Mouse (Mus musculus) adrenal gland, postnatal 14 days (tissue): Measurements from ENCODE around the gene Mtx2. TPM values are rescaled to one million over a fixed set of nuclear protein-coding genes. Genes with fewer than 3 reads are reported as not detected.
A peak's percentile ranks its signal among the peaks of the same experiment; 100 is the strongest.

Experiments used
- DNase-seq: peaks from one replicate; pipeline ENCODE4 v3.0.0; 2021; ENCODE audit warnings: mixed read lengths
- long read RNA-seq, 2 experiments: library from polyadenylated mRNA; stranded (forward); transcript quantifications; one replicate each; pipeline ENCODE4 v2.0.0; 2021
- total RNA-seq: library from RNA; stranded (reverse); gene quantifications from 2 replicates; pipeline ENCODE4 v1.2.3, GENCODE M21; 2021

The Mtx2 gene
- 99.7 and 107 TPM in 2 replicates for total RNA-seq
- long read RNA-seq, experiment 1, transcript Mtx2-201 (10 exons, 2,950 nt): major isoform, 177 of 193 reads
- long read RNA-seq, experiment 1, partial matches to known transcripts: 1 of 193 reads
- long read RNA-seq, experiment 1, other reads (novel, unspliced or antisense): 14 of 193 reads
- long read RNA-seq, experiment 2, transcript Mtx2-201 (10 exons, 2,950 nt): major isoform, 106 of 116 reads
- long read RNA-seq, experiment 2, partial matches to known transcripts: 0 of 116 reads
- long read RNA-seq, experiment 2, other reads (novel, unspliced or antisense): 9 of 116 reads

DNA sequence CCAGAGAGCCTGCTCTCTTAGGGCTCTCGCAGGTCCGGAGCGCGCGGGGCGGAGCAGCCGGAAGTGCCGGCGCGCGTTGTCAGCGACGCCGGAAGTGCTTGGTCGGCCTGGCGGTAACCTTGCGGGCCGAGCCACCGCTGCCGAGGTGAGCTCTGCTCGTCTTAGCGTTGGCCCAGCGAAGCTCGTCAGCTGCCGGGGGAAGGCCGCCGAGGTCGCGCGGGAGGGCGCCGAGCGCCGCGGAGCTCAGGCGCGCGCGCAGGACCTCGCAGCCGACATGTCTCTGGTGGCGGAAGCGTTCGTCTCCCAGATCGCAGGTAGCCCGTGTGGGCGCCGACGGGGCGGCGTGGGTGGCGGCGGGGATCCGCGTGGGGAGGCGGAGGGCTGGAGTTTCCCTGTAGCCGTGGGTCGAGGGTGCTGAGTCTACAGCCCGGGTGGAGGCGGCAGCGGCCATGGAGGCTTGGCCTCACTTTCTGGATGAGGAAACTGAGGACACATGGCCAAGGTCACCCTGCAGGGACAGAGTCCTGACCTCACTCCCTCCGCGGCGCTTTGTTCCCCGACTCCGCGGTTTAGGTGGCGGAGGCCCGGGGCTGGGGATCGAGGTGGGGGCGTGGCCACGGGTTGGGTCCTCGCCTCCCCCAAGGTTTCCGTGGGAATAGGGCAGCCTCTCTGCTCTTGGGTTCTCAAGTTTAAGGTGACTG, at the start of gene Mtx2:
Gene Mtx2, plus strand, starts transcription at position 74 of the 701 bp plus-strand sequence.
- DNase-seq: peak; percentile 89

DNA sequence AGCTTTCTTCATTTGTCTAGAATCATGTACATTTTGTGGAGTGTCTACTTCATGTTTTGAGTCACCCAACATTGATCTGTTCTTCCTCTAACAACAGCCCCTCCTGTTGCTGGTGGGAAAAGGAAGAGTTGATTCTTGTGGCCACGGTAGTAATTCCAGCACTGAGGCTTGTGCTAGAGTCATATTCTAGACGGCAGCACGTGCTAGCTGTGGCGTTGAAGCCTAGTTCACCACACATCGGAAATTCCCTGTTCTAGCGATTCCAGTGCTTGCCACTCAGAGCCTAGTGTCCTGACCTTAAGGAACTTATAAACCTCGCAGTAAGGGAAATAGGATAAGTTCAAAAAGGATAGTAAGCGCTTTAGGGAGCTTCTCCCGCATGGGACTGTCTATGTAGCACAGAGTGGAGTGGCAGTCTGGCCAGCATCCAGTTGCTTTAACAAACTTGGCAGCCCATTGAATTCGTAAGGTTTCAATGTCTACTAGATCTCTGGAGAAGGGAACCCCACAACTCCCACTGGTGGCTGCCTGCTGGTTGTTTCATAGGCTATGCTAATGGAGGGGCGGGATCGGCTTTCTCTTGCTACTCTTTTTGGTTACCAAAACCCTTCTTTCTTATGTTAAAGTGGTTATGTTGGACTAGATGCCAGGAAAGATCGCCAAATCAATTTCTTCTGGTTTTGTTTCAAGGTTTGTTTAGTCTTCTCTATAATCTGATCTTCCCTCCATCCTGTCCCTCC, 47.9 kb upstream of the Mtx2 start:
- peak; percentile 15 for DNase-seq

DNA sequence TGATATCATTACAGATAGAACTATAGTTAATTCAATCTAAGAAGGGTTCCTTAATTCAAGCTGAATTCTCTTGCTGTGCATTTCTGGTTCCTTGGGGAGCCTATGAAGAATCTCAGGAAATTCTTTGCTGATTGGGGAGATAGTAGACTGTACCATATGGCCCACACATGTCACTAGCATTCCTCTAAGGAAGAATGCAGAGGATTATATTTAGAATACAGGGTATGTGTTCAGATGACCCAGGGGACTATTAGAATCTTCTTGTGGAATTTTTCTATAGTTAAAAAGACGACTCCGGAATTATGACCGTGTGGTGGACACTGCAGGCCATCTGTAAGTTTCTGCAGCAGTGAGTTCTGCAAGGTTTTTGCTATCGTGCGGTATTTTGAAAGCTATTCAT, 44.2 kb upstream of the Mtx2 start:
- DNase-seq: no peak

DNA sequence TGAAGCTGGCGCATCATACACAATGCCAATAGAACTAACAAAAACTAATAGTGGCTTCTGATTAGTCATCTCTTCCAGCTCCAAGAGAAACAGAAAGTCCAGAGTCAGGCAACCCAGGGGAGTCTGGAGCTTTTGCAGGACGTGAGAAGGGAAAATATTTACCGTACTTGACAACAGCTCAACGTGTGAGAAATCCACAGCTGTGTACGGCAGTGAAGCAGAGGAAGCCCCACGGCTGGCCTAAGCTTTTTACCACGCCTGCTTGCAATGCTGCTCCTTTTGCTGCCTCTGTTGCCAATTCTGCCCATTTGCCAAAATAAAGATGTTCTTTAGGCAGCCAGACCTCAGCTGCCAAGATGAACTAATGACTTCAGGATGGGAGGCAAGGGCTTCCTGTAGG, 30.1 kb upstream of the Mtx2 start:
- no peak for DNase-seq

DNA sequence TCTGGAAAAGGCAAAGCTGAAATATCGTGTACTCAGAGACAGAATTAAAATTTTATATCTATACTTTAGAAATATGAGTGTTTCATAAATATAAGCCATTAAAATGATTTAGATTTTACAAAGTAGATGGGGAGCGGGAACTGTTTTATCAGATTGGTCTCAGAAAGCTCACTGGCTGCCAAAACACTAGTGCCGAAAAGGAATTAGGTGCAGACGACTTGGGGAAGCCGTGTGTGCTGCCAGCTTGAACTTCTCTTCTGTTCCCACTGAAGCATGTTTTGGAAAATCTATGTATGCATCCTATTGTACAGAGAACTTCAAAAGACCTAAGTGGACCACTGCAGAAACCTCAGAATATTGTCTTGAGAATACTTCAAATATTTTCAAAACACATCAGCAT, 17.2 kb upstream of the Mtx2 start:
- DNase-seq: no peak

DNA sequence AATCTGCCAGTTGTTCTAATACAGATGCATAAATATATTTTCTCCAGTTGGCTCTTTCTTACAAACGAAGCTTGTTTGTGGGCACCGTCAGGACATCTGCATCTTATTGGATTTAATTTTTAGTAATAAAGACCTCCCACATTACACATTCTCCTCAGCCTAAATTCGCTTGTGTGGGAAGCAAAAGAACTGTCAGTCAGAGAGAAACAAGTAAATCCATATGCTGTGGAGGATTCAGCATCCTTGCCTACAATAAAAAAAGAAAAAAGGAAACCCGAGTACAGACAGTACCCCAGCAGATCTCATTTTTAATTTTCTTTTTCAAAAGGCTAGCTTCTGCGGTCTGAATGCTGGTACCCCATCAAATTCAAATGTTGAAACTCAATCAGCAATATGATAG, 2.9 kb upstream of the Mtx2 start:
- DNase-seq: no peak

DNA sequence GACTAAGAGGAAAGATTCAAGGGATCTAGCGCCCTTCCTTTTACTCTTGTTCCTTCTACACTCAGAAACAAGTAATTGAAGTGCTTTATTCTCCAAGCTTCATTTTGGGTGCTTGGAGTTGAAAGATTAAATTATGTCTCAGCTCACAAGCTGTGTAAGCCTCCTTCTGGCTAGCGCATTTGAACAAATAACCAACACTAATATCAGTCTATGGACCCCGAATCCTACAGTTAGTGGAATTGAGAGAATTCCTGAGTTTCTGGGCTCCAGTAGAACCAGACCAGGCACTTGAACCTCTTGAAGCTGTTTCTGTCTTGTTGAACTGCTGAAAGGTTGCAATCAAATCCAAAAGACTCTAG, 253 bp upstream of the Mtx2 start:
- no peak for DNase-seq

DNA sequence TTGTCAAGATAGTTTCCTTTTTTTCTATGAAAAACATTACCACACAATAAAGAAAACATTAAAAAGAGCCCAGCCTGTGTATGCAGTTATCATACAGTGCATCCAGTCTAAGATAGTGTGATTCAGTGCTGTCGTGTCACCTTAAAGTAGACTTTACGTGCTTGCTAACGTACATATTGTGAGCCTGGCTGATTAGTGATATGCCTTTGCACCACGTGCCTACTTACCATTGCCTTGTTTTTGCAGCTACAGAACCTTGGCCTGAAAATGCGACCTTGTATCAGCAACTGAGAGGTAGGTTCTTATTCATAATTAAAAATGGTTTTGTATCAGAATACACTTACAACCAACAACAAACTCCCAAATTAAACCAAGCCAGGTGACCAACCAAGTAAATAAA, 21.4 kb downstream of the Mtx2 start:
- no peak for DNase-seq

DNA sequence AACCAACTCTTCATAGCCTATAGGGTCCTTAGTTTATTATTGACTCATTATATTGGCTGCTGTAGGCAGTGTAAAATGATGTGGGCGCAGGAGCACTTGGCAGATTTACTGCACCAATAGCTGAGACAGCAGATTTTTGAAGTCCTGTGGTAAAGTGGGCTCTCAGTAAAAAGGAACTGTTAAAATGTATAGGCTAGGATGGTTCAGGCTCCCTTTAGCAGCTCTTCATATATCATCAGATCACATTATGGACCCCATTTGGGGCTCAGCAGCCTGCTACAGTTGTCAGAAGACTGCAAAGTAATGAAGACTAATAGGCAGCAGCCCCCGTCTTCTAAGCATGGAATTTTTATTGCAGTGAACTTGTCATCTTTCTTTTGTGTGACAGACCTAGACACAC, 21.9 kb downstream of the Mtx2 start:
- DNase-seq: no peak

DNA sequence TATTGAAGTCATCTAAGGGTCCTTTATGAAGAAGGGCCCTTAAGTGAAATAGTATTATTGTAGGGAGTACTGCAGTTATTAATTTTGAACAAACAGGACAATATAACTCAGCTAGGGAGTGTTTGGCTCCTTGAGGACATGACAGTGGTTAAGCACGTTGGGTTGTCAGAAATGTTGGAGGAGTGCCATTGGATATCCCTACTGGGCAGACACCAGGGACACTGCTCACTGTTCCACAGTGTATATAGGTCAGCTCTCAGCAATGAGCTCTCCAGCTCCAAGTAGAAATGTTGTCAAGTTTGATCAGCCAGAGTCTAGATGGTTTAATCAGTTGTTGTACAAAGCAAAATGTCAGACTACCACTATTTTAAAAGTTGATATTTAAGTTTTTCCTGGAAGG, 24.4 kb downstream of the Mtx2 start:
- DNase-seq: peak; percentile 13

DNA sequence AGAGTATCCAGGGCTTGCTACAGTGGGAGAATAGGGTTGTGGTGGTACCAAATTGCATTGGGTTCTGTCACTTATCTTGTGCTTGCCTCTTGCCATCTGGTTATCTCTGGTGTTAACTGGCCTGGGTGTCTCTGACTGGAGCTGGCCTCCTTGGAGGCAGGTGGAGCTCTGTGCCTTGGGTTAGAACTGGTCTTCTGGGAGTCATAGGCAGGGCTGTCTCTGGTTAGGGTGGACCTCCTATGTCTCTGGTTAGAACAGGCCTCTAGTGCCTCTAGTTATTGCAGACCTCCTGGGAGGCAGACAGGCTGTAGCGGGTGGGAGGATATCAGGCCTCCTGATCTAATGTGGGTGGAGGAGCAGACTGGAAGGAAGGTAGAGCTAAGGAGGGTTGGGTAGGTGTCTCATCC, 36.5 kb downstream of the Mtx2 start:
- no peak for DNase-seq

DNA sequence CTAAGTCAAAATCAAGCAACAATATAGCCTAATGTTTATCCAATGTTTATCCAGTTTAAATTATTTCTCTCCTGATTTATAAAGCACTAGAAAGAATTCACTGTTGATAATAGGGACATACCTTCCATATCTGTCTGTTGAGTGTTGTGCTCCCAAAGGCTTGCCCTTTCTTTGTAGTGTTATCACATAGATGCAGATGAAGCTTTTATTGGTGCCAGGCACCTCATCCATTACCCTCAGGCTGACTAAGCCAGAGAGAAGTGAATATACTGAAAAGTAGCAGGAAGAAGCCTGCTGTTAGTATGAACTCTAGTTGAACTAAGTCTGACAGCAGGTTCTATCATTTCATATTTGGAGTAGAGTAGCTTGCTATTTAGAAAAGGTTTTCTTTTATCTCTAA, 39.8 kb downstream of the Mtx2 start:
- no peak for DNase-seq

DNA sequence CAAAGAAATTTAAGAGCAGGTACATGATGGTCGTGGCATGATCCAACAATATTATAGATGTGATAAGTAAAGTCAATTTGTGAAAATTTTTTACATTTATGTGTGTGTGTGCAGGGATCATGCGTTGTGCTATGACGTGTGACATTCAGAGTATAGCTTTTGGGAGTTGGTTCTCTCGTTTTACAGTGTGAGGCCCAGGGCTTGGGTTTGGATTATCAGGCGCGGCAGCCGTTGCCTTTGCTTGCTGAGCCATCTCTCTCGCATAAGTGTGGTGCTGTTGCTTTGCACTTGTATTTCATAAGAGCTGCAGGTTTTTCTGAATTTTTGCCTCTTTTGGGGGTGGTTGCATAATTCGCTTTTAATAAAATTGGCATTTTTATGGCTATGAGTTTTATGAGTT, 48.4 kb downstream of the Mtx2 start:
- DNase-seq: no peak

DNA sequence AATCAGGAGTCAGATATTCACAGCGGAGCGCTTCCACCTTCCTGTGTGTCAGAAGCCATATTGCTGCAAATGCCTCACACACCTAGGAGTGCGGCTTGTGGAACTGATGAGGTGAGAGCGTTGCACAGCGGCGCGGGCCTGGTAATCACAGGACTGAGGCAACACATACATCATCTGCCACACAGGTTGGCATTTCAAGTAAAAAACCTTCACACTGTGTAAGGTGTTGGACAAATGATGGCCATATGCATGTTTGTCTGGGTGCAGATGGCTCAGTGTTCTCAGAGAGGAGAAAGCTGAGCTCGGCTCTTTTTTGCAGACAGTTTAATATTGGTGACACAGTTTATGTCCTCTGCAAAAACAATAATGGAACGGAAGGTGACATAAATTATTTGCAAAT, 58.8 kb downstream of the Mtx2 start:
- DNase-seq: no peak

DNA sequence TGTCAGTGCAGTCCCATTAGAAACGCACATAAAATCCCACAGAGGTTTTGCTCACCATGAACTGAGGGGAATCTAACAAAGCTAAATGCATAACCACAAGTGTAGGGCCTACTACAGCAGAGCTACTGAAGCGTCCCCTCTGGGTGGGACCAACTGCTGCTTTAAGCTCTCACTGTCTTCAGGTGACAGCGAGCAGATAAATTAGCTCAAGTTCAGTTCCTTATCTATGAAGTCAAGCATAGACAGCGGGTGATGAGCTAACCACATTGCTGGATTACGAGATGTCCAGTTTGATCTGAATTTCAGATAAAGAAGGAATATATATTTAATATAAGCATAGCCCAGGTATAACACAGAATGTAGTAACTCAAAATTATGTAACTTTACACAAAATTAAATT, 66.3 kb downstream of the Mtx2 start:
- no peak for DNase-seq

DNA sequence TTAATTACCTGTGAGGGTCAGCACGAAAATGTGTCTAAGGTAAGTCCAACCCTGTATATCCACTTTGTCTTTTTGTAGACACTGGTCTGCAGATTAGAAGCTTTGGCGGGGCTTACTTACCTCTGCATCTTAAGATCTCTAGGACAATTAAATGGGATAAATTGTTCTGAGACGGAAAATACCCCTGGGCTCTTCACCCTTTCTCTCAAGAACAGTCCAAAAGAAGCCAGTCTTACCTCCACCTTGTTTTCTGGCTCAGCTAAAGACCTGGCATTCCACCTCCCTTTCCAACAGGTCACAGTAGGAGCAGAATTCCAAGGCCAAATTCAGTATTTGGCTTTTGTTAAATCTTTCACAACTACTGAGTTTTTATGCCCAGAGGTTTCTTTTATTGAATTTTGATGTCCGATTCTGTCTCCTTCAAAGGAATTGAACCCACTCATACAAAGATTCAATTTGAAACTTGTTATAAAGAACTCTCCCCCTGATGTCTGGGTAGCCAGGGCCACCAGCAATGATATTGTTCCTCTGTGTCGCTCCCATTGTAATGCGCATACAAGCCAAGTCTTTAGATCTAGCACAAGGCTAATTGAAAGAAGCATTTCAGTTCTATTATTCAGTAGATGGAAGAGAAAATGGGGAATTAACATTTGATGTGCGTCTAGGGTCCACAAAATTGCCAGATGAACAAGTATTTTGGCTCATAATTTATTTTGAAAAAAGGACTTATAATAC, 67.4 kb downstream of the Mtx2 start:
- DNase-seq: no peak

DNA sequence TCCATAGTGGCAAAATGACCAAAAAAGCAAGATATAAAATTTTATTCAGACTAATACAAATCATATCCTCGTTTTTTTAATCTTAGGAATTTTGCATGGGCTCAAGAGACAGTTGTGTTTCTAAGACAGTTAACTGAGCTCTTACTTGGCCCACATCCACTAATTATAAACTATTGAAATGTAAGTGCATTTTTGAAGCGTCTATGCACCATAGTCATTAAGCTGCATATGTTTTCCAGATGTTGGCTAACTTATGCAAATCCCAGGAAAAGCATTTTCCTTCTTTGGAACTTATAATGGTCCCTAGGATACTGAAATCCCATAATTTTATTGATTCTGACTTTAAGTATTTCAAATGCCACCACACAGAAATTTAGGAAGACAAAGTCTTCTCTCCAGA, 68.5 kb downstream of the Mtx2 start:
- DNase-seq: no peak

DNA sequence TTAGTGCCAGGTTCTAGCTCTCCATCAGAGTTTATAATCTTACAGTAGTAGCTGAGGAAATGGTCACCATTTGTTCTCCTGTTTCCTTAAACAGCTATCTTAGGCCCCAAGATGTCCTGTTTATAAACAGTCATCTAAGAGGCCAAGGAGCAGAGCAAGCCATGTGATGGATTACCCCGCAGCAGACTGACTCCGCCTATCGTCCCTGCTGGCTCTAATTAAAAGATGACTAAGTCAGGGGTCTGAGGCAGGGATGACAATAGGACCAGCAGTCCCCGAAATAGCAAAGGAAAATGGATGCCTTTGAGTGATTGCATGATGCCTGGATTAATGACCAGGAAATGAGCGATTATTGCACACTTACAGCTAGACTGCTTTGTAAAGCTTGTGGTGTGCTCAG, 74.4 kb downstream of the Mtx2 start:
- DNase-seq: peak; percentile 18

DNA sequence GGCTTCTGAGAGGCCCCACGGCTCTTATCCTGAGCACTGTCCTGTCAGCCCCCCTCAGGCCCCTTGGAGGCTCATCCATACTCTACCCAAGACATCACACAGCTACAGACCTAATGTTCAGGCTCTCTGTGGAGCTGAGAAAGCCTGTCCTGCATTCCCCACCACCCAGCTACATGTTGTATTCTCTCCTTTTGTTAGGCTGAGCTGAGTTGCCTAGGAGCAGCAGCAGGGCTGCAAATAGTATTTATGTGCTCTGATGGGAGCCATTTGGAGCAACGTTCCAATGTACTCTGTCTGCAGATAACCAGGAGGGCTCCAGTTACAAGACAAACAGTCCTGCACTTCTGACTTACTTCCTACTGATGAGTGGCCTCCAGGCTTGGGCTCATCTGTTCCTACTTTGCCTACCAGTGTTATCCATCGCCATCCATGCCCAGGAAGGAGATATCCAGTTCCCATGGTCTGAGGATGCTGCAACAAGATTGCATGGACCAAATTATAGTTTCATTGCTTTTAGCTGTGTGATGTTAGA, 76.2 kb downstream of the Mtx2 start:
- DNase-seq: no peak

DNA sequence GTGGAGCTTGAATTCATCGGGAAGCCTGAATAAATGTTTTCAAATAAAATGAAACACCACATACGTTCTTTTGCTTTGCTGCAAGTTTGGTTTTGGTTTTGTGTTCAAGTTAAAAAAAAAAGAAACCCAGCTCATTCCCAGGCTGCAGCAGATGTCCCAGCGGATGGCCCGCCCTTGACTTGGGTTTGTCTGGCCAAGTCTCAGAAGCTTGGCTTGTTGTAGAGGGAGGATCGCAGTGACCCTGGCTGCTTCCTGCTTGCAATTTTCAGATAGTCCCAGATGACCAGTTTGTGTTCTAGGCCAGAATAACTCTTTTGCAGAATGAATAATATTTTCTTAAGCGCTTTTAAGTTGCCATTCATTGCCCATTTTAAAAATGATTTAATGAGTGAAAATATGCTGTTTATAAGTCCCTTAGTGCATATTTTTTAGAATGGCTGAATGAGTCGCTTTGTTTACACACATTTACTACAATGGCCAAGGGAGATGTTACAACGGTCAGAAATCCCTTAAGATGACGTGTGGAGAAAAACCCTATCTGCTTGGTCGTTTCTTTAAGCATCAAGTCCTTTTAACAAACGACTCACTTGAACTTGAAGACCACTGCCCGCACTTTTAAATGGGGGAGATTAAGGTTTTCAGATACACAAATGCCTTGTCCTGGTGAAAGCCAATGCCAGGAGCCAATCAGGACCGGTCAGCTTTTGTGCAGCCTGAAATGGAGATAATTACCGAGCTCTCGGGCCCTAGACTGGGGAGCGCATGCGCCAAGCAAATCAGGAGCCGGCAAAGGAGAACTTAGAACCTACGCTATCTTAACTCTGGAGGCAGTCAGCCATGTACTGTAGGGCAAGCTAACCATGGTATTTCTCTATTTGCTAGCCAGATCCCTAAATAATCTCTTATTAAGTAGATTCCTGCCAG, 82.0 kb downstream of the Mtx2 start:
- peak; percentile 75 for DNase-seq

DNA sequence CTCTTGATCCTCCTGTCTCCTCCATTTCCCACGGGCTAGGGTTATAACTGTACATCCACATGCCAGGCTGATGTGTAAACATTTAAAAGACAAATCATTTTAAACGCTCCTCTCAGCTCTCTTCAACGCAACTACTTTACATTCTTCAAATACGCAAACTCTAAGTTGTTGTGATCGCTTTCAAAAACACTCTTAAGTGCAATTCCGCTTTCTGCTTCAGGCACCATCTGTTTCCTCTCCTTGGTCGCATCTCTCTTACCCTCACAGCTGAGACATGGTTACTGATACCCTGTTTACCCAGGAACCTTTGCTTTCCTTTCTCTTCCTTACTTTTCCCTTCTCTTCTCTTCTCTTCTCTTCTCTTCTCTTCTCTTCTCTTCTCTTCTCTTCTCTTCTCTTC, 86.4 kb downstream of the Mtx2 start:
- no peak for DNase-seq
